Mouse (Mus musculus) brain, adult 10 weeks (tissue): ENCODE results near the gene 1810010D01Rik. TPM values are rescaled to one million over a fixed set of nuclear protein-coding genes. Genes with fewer than 3 reads are reported as not detected.

Experiments used
- polyA plus RNA-seq: library from polyadenylated mRNA; stranded (reverse); fragments of 350-450 nt; fragmentation: Illumina TruSeq; extraction: RNeasy Lipid Tissue Mini Kit (QIAGEN cat#74804); gene quantifications from one replicate; pipeline ENCODE4 v1.2.3, GENCODE M21; 2015; ENCODE audit warnings: low read depth, low replicate concordance

The 1810010D01Rik gene
- polyA plus RNA-seq, result not detected

GRCm38 (mm10) chr7:145208006-145208405 is at the start of gene 1810010D01Rik:
1810010D01Rik (minus strand) TSS chr7:145208119.

Other genes starting within 250 kb of the 1810010D01Rik start
- 4.5 TPM for gene Tpcn2, start 75.9 kb upstream of the 1810010D01Rik start, polyA plus RNA-seq
- gene Mrgprf, start 92.7 kb upstream of the 1810010D01Rik start, polyA plus RNA-seq, result 0.61 TPM
- not detected for gene Mrgprd, start 106.7 kb upstream of the 1810010D01Rik start, polyA plus RNA-seq